Mouse (Mus musculus) intestine, postnatal 0 days (tissue): ENCODE measurements around the gene Zmiz2. TPM values are rescaled to one million over a fixed set of nuclear protein-coding genes. Genes with fewer than 3 reads are reported as not detected.
"Not testable (repeated sequence)": the region's sequence is repeated elsewhere in the genome, so short reads cannot be mapped to it uniquely, and the experiment has no call there.

Experiments
- ATAC-seq: fragments of 200-750 bp; cut with Nextera tagmentation; 2 replicates; pipeline ENCODE4 v1.8.0; 2017; ENCODE audit warnings: mild to moderate bottlenecking, moderate TSS enrichment, moderate library complexity
- H3K27ac ChIP-seq: fragments of 300-500 bp; sonication (generic); 2 replicates; pipeline ENCODE4 v1.5.1; 2014; ENCODE audit warnings: mild to moderate bottlenecking, low read depth, low read length, moderate library complexity
- H3K27me3 ChIP-seq: fragments of 300-500 bp; sonication (generic); replicated peaks from 2 replicates; pipeline ENCODE4 v1.6.1; 2014; ENCODE audit warnings: low read length, mixed read lengths; ENCODE audit not compliant: control insufficient read depth, insufficient read depth
- H3K36me3 ChIP-seq: fragments of 300-500 bp; sonication (generic); 2 replicates; pipeline ENCODE4 v1.6.1; 2014; ENCODE audit warnings: mild to moderate bottlenecking, moderate library complexity; ENCODE audit not compliant: control insufficient read depth, insufficient read depth
- H3K4me1 ChIP-seq: fragments of 300-500 bp; sonication (generic); replicated peaks from 2 replicates; pipeline ENCODE4 v1.6.1; 2014; ENCODE audit warnings: antibody characterized with exemption, low read length, mixed read lengths; ENCODE audit not compliant: control insufficient read depth, insufficient read depth
- H3K4me2 ChIP-seq: fragments of 300-500 bp; sonication (generic); replicated peaks from 2 replicates; pipeline ENCODE4 v1.6.1; 2014; ENCODE audit warnings: low read depth, mild to moderate bottlenecking, moderate library complexity
- H3K4me3 ChIP-seq: fragments of 300-500 bp; sonication (generic); 2 replicates; pipeline ENCODE4 v1.5.1; 2014; ENCODE audit warnings: low read depth, low read length
- H3K9ac ChIP-seq: fragments of 300-500 bp; sonication (generic); 2 replicates; pipeline ENCODE4 v1.6.1; 2014; ENCODE audit warnings: mild to moderate bottlenecking, low read depth, low read length
- H3K9me3 ChIP-seq: fragments of 300-500 bp; sonication (generic); 2 replicates; pipeline ENCODE4 v1.6.1; 2016; ENCODE audit warnings: mixed run types; ENCODE audit not compliant: control insufficient read depth
- CTCF ChIP-seq: sonication (generic); IDR thresholded peaks from 2 replicates; pipeline ENCODE4 v1.5.1; 2016; ENCODE audit warnings: low read depth, mild to moderate bottlenecking, control low read depth, antibody characterized with exemption, moderate library complexity
- WGBS: fragments of 180-500 bp; shearing (Covaris S2); extraction: QIAGEN DNeasy Blood & Tissue Kit; methylation state at CpG from one replicate; pipeline ENCODE4 v1.1.7; 2014; 5-methylcytosine and 5-hydroxymethylcytosine counted together
- polyA plus RNA-seq: library from polyadenylated mRNA; unstranded; fragments of >200 nt; fragmentation: Nextera tagmentation; extraction: Ambion mirVana; gene quantifications from 2 replicates; pipeline ENCODE4 v1.2.1, GENCODE M21; 2015

Gene Zmiz2
- polyA plus RNA-seq, 1 experiment from 2014 or later, result 8.0 TPM

DNA sequence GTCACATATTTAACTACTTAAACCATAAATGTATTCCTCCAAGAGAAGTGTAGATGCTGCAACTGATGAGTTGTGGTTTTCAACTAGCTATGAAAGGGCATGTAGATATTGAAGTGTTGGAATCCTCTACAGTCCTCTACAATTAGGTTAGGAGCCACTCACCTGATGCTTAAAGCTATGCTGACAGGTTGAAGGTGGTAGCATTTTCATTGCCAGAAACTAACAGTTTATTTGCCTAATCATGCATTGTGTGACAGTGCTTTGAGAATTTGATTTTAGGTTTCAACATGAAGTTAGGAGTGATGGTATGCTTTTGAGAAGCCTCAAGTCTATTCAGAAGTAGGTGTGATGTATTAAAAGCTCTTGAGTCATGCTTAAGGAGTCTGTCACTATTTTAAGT is 28.6 kb downstream of the Zmiz2 start:
- ATAC-seq, result no peak
- Histone ChIP-seq H3K4me1 (no peaks in the 10 kb centered on the region), H3K4me3 (peak overlapping the region; percentile 66), H3K9me3 (no peaks in the 10 kb centered on the region), H3K27ac (no peak overlapping the region), H3K27me3 (no peaks in the 10 kb centered on the region), H3K36me3 (peaks cover 36% of the 10 kb centered on the region), H3K9ac (no peak overlapping the region), H3K4me2 (peak overlapping the region; percentile 66)
- TF ChIP-seq CTCF, result no peak

DNA sequence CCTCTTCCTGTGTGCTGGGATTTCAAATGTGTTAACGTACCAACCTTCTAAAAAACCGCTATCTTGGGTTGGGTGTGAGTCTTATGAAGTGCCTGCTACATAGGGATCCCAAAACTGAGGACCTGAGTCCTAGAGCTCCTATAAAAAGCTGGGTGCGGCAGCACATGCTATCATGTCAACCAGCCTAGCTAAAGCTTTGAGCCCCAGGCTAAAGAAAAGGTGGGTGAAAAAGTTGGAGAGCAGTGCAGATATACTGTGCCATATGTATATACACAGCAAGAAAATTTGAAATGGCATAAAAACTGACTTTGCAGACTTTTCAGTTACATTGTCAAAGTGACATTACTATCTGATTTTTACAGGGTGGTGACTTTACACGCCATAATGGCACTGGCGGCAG is 29.9 kb downstream of the Zmiz2 start:
- Histone ChIP-seq H3K4me2 (no peak overlapping the region), H3K9ac (no peak overlapping the region), H3K9me3 (no peaks in the 10 kb centered on the region), H3K27me3 (no peaks in the 10 kb centered on the region), H3K36me3 (peaks cover 42% of the 10 kb centered on the region), H3K4me3 (no peak overlapping the region), H3K4me1 (no peaks in the 10 kb centered on the region), H3K27ac (no peak overlapping the region)
- TF ChIP-seq CTCF, result no peak
- no peak for ATAC-seq
- 71% methylated on average over 5 of the region's 5 CpGs for WGBS

DNA sequence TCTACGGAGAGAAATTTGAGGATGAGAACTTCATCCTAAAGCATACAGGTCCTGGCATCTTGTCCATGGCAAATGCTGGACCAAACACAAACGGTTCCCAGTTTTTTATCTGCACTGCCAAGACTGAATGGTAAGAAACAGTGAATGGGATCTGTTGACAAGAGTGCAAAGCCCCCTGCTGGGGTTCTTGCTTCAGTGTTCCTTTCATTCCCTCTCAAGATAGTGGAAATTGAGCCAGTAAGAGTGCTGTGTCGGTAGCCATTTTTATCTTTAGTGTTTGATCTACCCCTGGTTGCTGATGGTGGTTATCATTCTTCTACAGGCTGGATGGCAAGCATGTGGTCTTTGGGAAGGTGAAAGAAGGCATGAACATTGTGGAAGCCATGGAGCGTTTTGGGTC is 30.3 kb downstream of the Zmiz2 start:
- H3K27me3 ChIP-seq, H3K9ac ChIP-seq, H3K4me2 ChIP-seq, H3K27ac ChIP-seq, H3K4me3 ChIP-seq, ATAC-seq, H3K4me1 ChIP-seq, H3K9me3 ChIP-seq: not testable (repeated sequence)
- peaks cover 42% of the 10 kb centered on the region for H3K36me3 ChIP-seq
- WGBS, result 60% methylated on average over 3 of the region's 4 CpGs

DNA sequence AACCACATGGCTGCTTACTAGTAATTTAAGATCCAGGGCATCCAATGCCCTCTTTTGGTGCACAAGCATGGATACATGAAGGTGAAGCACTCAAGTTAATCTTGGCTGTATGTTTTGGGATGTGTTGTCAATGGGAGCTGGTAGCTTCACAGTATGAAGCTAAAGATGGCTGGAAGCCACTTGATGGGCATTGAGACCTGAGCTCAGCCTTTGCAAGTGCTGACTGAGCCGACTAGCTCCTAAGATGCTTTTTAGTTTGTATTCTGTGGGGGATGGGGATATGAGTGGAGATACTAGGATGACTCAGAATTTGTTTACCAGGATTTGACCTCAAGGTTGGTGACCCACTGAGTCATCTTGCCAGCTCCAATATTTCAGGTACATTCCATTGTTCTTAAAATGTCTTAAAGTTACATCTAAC is 31.4 kb downstream of the Zmiz2 start:
- ATAC-seq, result no peak
- Histone ChIP-seq H3K27me3 (no peaks in the 10 kb centered on the region), H3K9me3 (no peaks in the 10 kb centered on the region), H3K9ac (no peak overlapping the region), H3K4me3 (no peak overlapping the region), H3K36me3 (peaks cover 51% of the 10 kb centered on the region), H3K4me2 (no peak overlapping the region), H3K4me1 (no peaks in the 10 kb centered on the region), H3K27ac (no peak overlapping the region; the same call in 1 of the 2 replicates)
- 10% methylated on average over 1 of the region's 1 CpGs for WGBS
- no peak for TF ChIP-seq CTCF

DNA sequence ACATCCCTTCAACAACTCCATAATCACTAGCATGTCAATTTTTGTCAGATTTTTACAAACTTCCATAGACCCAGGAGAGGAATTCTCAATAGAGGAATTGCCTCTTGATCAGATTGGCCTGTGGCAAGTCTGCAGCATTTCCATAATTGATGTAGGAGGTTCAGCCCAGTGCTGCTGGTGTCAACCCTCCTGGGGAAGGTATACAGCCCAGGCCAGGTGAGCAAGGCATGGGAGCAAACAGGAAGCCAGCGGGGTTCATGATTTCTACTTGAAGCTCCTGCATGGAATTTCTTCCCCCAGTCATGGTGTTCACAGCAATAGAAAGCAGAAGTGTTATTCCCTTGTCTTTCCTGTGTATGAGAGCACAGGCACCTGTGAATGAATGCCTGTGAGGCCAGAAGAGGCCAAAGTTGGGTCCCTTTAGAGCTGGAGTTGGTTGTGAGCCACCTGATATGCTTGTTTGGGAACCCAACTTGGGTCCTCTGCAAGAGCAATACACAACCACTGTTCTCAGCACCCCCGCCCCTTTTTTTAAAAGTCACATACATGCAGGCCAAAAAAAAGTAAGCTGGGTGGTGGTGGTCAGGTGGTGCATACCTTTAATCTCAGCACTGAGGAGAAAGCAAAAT is 32.0 kb downstream of the Zmiz2 start:
- no peak overlapping the region for H3K27ac ChIP-seq
- 78% methylated on average over 2 of the region's 2 CpGs for WGBS

DNA sequence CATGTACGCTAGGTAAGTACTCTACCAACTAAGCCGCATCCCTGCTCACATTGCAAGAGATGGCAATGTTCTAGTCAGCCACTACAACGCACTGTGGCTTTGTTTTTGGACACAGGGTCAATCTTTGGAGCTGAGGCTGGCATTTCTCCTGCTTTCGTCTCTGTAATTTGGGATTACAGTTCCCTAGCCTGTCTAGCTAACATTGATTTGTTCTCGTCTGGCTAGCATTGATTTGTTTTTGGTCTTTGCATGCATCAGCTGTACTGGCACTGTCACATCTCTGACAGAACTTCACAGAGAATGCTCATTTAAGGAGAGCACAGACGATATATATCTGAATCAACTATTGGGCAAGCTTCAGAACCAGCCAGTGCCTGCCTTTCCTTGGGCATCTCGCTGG is 41.3 kb downstream of the Zmiz2 start:
- Histone ChIP-seq H3K4me3 (no peak overlapping the region), H3K27ac (no peak overlapping the region), H3K9ac (no peak overlapping the region), H3K27me3 (no peaks in the 10 kb centered on the region), H3K4me2 (no peak overlapping the region), H3K4me1 (no peaks in the 10 kb centered on the region), H3K9me3 (no peaks in the 10 kb centered on the region), H3K36me3 (peaks cover 83% of the 10 kb centered on the region)
- 94% methylated on average over 7 of the region's 7 CpGs for WGBS
- TF ChIP-seq CTCF, result no peak
- no peak for ATAC-seq

More for the DNA sequence above, 32.0 kb downstream of the Zmiz2 start:
- H3K9ac ChIP-seq, result no peak overlapping the region
- H3K4me1 ChIP-seq, result no peaks in the 10 kb centered on the region
- no peak for TF ChIP-seq CTCF
- peaks cover 54% of the 10 kb centered on the region for H3K36me3 ChIP-seq
- no peaks in the 10 kb centered on the region for H3K9me3 ChIP-seq
- H3K27me3 ChIP-seq, result no peaks in the 10 kb centered on the region
- H3K4me2 ChIP-seq, result no peak overlapping the region
- no peak overlapping the region for H3K4me3 ChIP-seq
- ATAC-seq, result no peak

DNA sequence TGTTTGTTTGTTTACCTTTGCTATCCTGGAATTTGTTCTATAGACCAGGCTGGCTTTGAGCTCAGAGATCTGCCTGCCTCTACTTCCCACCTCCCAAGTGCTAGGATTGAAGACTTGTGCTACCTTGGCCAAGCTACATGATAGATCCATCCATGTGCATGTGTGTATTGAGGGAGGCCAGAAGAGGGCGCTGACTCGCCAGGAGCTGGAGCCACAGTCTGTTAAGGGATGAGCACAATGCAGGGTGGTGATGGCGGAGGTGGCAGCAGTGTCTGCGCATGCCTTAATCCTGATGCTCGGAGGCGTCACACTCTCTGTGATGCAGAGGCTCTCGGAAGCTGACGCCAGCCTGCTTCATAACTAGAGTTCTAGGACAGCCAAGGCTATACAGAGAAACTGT is 47.6 kb downstream of the Zmiz2 start:
- Histone ChIP-seq H3K4me2 (no peak overlapping the region), H3K4me1 (no peaks in the 10 kb centered on the region), H3K36me3 (peaks cover 55% of the 10 kb centered on the region), H3K9me3 (no peaks in the 10 kb centered on the region), H3K9ac (no peak overlapping the region), H3K27me3 (no peaks in the 10 kb centered on the region), H3K27ac (no peak overlapping the region), H3K4me3 (no peak overlapping the region)
- TF ChIP-seq CTCF, result peak; percentile 88
- WGBS, result 77% methylated on average over 8 of the region's 8 CpGs
- ATAC-seq, result 0 out of 2 replicates have a peak, but pooled peaks have one; percentile 38
